Mouse (Mus musculus): ENCODE measurements around the gene Rimbp2.

- TF ChIP-seq GATA1 (IDR thresholded peaks at IDR 0.05; ENCODE audit: borderline replicate concordance, low read length) (no peak), FLI1 (IDR thresholded peaks at IDR 0.05; ENCODE audit: low read length) (no peak)
Measured at GRCm38 (mm10) chr5:128808547-128809182, 144.6 kb downstream of the Rimbp2 start.
